Mouse (Mus musculus): Measurements from ENCODE around the gene Pced1a. TPM values are rescaled to one million over a fixed set of nuclear protein-coding genes. Genes with fewer than 3 reads are reported as not detected.

Pced1a gene
- polyA plus RNA-seq (2015; fragmentation: Nextera tagmentation; extraction: Ambion mirVana), result 7.0 and 7.1 TPM in 2 replicates

DNA sequence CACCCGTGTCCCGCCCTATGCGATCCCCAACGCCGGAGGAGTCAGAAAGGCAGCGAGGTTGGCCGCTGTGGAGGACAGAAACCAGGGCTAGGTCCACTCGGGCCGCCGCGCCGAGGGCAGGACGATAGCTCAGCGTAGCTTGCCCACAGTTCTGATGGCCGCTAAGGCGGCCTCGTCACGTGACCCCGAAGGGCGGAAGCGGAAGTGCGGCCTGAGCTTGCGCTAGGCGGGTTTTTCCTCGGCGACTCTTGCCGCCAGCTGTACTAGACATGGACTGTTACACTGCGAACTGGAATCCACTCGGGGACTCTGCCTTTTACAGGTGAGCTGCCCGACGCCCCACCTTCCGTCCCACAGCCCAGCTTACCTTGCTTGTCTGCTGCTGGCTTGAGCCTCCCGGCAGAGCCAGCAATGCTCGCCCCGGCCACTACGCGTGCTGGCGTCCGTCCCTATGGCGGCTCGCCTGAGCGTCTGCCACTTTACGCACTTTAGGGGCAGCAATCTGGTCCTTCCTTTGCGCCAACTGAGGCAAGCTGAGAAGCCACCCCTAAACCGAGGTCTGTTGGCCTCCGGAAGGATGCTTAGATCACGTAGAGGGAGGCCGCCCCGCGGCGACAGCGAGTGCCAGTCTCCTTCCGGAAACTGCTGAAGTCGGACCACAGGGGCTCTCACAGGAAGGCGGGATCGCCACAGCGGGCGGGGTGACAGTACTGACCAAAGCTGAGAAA lies at the start of gene Pced1a, which contains the start of gene Vps16:
Pced1a (minus strand) TSS at position 576 of the 728 bp plus-strand sequence.
Vps16 (plus strand) TSS at position 214 of the 728 bp plus-strand sequence.
- Histone ChIP-seq H3K4me1 (peaks cover 14% of the 10 kb centered on the region), H3K9me3 (no peaks in the 10 kb centered on the region), H3K27me3 (replicated peaks) (0 out of 2 replicates have a peak, but pooled peaks cover 3% of the 10 kb centered on the region), H3K27ac (replicated peaks) (peak within 1 kb of the TSS; percentile 89), H3K9ac (peak within 1 kb of the TSS; percentile 88), H3K4me3 (peak within 1 kb of the TSS; percentile 86), H3K4me2 (peak within 1 kb of the TSS; percentile 88), H3K36me3 (peaks cover 22% of the 10 kb centered on the region)
- WGBS, result under 1% methylated on average over 58 of the region's 58 CpGs
- ATAC-seq (ENCODE audit: extremely low read depth, insufficient number of reproducible peaks, low FRiP score, low TSS enrichment), result peak; percentile 85

- Histone ChIP-seq H3K4me3 (no peak overlapping the region), H3K4me1 (peaks cover 45% of the 10 kb centered on the region), H3K9me3 (no peaks in the 10 kb centered on the region), H3K4me2 (no peak overlapping the region), H3K27me3 (replicated peaks) (no peaks in the 10 kb centered on the region), H3K9ac (no peak overlapping the region), H3K27ac (replicated peaks) (no peak overlapping the region), H3K36me3 (peaks cover 5% of the 10 kb centered on the region)
- WGBS, result 61% methylated on average over 8 of the region's 8 CpGs
- no peak for ATAC-seq (ENCODE audit: extremely low read depth, insufficient number of reproducible peaks, low FRiP score, low TSS enrichment)
Observed at GRCm38 (mm10) chr2:130472908-130473510, 48.5 kb upstream of the Pced1a start.

DNA sequence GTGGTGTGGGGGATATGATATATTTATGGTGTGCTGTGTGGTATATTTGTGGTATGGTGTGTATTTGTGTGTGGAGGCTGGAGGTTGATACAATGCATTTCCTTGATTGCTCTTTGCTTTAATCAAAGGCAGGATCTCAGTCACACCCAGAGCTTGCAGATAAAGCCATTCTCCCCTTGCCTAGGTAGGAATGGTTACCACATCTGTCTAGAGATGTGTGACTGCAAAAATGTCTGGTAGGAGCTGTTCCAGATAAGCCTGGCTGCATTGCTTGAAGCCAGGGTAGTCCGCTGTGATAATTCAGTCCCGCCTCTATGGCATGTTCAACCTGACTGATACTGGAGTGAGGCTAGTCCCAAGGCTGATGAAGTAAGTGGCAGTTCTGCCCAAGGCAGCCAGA lies 45.4 kb upstream of the Pced1a start:
- 12% methylated on average over 2 of the region's 2 CpGs for WGBS
- Histone ChIP-seq H3K9me3 (no peaks in the 10 kb centered on the region), H3K4me2 (no peak overlapping the region), H3K4me1 (peaks cover 30% of the 10 kb centered on the region), H3K4me3 (no peak overlapping the region), H3K36me3 (no peaks in the 10 kb centered on the region), H3K27me3 (replicated peaks) (no peaks in the 10 kb centered on the region), H3K9ac (no peak overlapping the region), H3K27ac (replicated peaks) (no peak overlapping the region)
- ATAC-seq (ENCODE audit: extremely low read depth, insufficient number of reproducible peaks, low FRiP score, low TSS enrichment), result no peak

- Histone ChIP-seq H3K9ac (no peak overlapping the region), H3K4me3 (no peak overlapping the region), H3K9me3 (no peaks in the 10 kb centered on the region), H3K4me2 (no peak overlapping the region), H3K27ac (replicated peaks) (no peak overlapping the region), H3K36me3 (no peaks in the 10 kb centered on the region), H3K27me3 (replicated peaks) (no peaks in the 10 kb centered on the region), H3K4me1 (peaks cover 31% of the 10 kb centered on the region)
- 76% methylated on average over 4 of the region's 4 CpGs for WGBS
- ATAC-seq (ENCODE audit: extremely low read depth, insufficient number of reproducible peaks, low FRiP score, low TSS enrichment), result no peak
Observed at GRCm38 (mm10) chr2:130469366-130469765, 44.9 kb upstream of the Pced1a start.

DNA sequence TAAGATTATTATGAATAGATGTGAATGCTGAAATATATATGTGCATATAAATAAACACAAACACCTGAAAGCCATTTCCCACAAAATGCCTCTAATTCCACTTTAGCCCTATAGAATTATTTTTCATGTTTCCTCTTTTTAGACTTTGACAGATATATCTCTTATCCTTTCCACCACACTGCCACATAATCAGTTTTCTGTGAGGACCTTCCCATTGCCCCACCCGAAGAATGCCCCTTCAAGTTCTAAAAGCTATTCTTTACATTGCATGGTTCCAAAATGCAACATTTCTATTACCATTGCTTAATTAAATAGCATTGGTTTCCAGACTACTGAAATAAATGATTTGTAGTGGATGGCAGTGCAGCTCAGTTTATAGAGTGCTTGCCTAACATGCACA lies 41.9 kb upstream of the Pced1a start:
- H3K4me2 ChIP-seq, result no peak overlapping the region
- H3K4me3 ChIP-seq, result no peak overlapping the region
- peaks cover 26% of the 10 kb centered on the region for H3K4me1 ChIP-seq
- no peaks in the 10 kb centered on the region for H3K27me3 ChIP-seq (replicated peaks)
- no peaks in the 10 kb centered on the region for H3K9me3 ChIP-seq
- no peak overlapping the region for H3K27ac ChIP-seq (replicated peaks)
- H3K9ac ChIP-seq, result no peak overlapping the region
- peaks cover 7% of the 10 kb centered on the region; the same call in 1 of the 2 replicates for H3K36me3 ChIP-seq
- WGBS, result 82% methylated on average over 1 of the region's 1 CpGs
- no peak for ATAC-seq (ENCODE audit: extremely low read depth, insufficient number of reproducible peaks, low FRiP score, low TSS enrichment)

DNA sequence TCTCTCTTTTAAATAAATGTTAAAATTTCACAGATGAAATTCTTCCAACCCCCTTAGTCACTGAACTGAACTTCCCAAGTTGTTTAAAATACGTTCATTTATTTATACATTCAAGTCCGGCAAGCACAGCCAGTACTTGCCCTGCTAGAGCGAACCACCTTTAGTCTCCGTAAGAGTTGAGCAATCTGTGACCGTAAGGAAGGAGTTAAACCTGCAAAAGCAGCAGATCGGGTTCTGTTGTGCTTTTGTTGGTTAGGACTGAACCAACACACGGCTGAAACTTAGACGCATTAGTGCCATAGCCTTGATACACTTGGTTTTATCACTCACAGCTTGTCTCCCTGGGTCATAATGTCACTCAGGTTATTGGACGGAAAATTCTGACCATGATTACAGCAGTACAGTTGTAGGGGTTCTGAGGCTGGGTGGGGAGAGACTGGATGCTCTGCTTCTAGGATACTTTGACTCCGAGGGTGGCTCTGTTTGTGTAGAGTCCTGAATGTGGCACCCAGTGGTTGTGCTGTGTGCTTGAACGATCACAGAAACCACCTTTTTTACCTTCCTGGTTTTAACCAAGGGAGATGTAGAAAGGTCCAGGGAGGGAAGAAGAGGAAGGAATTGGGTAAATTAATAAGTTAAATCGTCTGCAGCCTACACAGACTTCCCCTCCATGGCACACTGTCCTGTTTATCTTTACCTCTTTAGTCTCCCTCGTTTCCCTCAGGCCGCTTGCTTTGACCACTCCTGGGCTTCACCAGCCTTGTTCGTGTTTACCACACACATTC lies 37.0 kb upstream of the Pced1a start:
- Histone ChIP-seq H3K27me3 (replicated peaks) (no peaks in the 10 kb centered on the region), H3K27ac (replicated peaks) (no peak overlapping the region), H3K9ac (no peak overlapping the region), H3K9me3 (no peaks in the 10 kb centered on the region), H3K4me2 (no peak overlapping the region), H3K36me3 (peaks cover 7% of the 10 kb centered on the region; the same call in 1 of the 2 replicates), H3K4me1 (peaks cover 31% of the 10 kb centered on the region), H3K4me3 (no peak overlapping the region)
- 75% methylated on average over 15 of the region's 15 CpGs for WGBS
- no peak for ATAC-seq (ENCODE audit: extremely low read depth, insufficient number of reproducible peaks, low FRiP score, low TSS enrichment)

DNA sequence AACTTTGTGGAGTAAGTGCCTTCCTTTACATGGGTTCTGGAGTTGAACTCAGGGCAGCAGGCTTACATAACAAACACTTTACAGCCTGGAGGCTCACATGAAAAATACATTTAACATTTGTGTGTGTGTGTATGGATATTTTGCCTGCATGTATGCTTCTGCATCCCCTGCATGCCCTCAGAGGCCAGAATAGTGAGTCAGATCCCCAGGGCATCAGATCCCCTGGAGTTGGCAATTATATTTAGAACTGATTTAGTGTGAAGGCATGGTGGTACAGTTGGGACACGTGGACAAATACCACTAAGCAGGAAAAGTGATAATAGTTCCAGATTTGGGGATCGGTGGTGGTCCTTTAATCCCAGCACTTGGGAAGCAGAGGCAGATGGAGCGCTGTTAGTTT lies 35.1 kb upstream of the Pced1a start:
- no peak overlapping the region for H3K4me2 ChIP-seq
- no peak overlapping the region for H3K9ac ChIP-seq
- H3K36me3 ChIP-seq, result peaks cover 7% of the 10 kb centered on the region; the same call in 1 of the 2 replicates
- H3K27me3 ChIP-seq (replicated peaks), result no peaks in the 10 kb centered on the region
- ATAC-seq (ENCODE audit: extremely low read depth, insufficient number of reproducible peaks, low FRiP score, low TSS enrichment), result no peak
- H3K27ac ChIP-seq (replicated peaks), result no peak overlapping the region
- H3K4me1 ChIP-seq, result peaks cover 33% of the 10 kb centered on the region
- H3K4me3 ChIP-seq, result no peak overlapping the region
- WGBS, result 64% methylated on average over 3 of the region's 3 CpGs
- no peaks in the 10 kb centered on the region for H3K9me3 ChIP-seq

DNA sequence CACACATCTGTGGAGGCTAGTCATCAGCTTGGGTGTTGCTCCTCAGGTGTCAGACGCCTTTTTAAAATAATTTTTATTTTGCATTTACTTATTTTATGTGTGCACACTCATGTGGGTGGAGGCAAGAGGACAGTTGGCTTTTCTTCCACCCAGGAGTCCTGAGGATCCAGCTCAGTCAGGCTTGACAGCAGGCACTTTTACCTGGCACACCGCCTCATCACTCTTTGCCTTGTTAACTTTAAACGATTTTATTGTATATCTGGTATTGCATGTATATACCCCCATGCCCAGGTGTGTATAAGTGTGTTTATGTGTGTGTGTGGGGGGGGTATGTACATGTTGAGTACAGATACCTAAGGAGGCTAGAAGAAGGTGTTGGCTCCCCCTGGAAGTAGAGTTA lies 33.4 kb upstream of the Pced1a start:
- Histone ChIP-seq H3K9ac (no peak overlapping the region), H3K36me3 (peaks cover 4% of the 10 kb centered on the region; the same call in 1 of the 2 replicates), H3K9me3 (no peaks in the 10 kb centered on the region), H3K4me1 (peaks cover 43% of the 10 kb centered on the region), H3K27me3 (replicated peaks) (no peaks in the 10 kb centered on the region), H3K4me3 (no peak overlapping the region), H3K27ac (replicated peaks) (no peak overlapping the region), H3K4me2 (no peak overlapping the region)
- 83% methylated on average over 3 of the region's 3 CpGs for WGBS
- no peak for ATAC-seq (ENCODE audit: extremely low read depth, insufficient number of reproducible peaks, low FRiP score, low TSS enrichment)

- no peak overlapping the region for H3K27ac ChIP-seq (replicated peaks)
- peaks cover 53% of the 10 kb centered on the region for H3K4me1 ChIP-seq
- ATAC-seq (ENCODE audit: extremely low read depth, insufficient number of reproducible peaks, low FRiP score, low TSS enrichment), result no peak
- no peak overlapping the region for H3K4me2 ChIP-seq
- WGBS, result 66% methylated on average over 6 of the region's 6 CpGs
- H3K4me3 ChIP-seq, result no peak overlapping the region
- H3K9ac ChIP-seq, result no peak overlapping the region
- no peaks in the 10 kb centered on the region for H3K9me3 ChIP-seq
- no peaks in the 10 kb centered on the region for H3K36me3 ChIP-seq
- H3K27me3 ChIP-seq (replicated peaks), result no peaks in the 10 kb centered on the region
Observed at GRCm38 (mm10) chr2:130454748-130455370, 30.4 kb upstream of the Pced1a start.

DNA sequence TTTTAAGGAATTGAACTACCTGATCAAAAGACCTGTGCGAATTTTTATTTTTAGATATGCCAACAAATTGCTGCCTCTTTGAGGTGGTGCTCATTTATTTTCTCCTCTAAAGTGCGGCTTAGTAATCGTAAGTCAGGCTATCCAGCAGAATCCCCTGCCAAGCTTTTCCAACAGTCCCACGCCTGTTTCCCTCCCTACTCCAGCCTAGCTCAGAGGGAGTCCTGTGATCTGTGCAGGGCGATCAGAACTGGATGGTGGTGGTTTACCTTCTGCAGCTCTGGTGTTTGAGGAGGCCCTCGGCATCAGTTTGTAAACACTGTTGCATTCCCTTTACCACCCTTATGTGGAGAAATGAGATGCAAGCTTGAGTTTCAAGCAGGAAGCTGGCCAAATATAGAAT lies 28.9 kb upstream of the Pced1a start:
- peaks cover 2% of the 10 kb centered on the region for H3K27me3 ChIP-seq (replicated peaks)
- H3K9ac ChIP-seq, result peak overlapping the region; percentile 14; the same call in 1 of the 2 replicates
- H3K4me3 ChIP-seq, result no peak overlapping the region
- H3K36me3 ChIP-seq, result no peaks in the 10 kb centered on the region
- no peaks in the 10 kb centered on the region for H3K9me3 ChIP-seq
- H3K4me2 ChIP-seq, result 0 out of 2 replicates have a peak overlapping the region, but pooled peaks have one; percentile 16
- ATAC-seq (ENCODE audit: extremely low read depth, insufficient number of reproducible peaks, low FRiP score, low TSS enrichment), result no peak
- peaks cover 55% of the 10 kb centered on the region for H3K4me1 ChIP-seq
- 60% methylated on average over 6 of the region's 6 CpGs for WGBS
- no peak overlapping the region for H3K27ac ChIP-seq (replicated peaks)

GRCm38 (mm10) chr2:130452266-130452665 lies 27.8 kb upstream of the Pced1a start:
- ATAC-seq (ENCODE audit: extremely low read depth, insufficient number of reproducible peaks, low FRiP score, low TSS enrichment), result no peak
- H3K9me3 ChIP-seq, result no peaks in the 10 kb centered on the region
- H3K27ac ChIP-seq (replicated peaks), result no peak overlapping the region
- H3K9ac ChIP-seq, result 0 out of 2 replicates have a peak overlapping the region, but pooled peaks have one; percentile 53
- no peaks in the 10 kb centered on the region for H3K36me3 ChIP-seq
- H3K27me3 ChIP-seq (replicated peaks), result peaks cover 6% of the 10 kb centered on the region
- no peak overlapping the region for H3K4me3 ChIP-seq
- peak overlapping the region; percentile 77; the same call in 1 of the 2 replicates for H3K4me2 ChIP-seq
- H3K4me1 ChIP-seq, result peaks cover 54% of the 10 kb centered on the region
- 45% methylated on average over 2 of the region's 2 CpGs for WGBS

All from heart, embryonic 13.5 days (tissue).